Comparison of ENCODE assay signal across 8 mouse cellular contexts in the genomic region with DNA sequence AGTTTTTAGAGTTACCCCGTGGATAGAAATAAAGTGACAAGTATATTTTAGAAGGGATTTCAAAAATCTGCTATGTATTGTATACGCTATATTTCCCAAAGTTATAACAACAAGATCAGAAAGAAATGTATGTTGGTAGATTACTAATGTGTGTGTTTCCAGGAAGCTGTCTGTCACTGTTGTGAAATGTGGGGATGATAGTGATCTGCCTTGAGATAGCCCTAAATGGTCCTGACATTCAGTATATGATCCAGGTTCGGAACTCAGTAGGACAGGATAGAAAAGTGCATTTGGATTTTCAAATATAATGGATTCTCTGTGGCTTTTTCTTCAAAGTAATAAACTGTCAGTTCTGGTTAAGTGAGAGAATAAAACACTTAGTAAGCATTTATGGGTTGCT. TPM values are rescaled to one million over a fixed set of nuclear protein-coding genes. Genes with fewer than 3 reads are reported as not detected.
DNase-seq lines count a peak whose midpoint lies in the region; ATAC-seq and TF ChIP-seq lines count a peak whose summit lies in the region.

No protein-coding gene starts in this region.

- no peak overlapping the region for H3K4me2 ChIP-seq in heart, embryonic 12.5 days
- no peak overlapping the region for H3K4me2 ChIP-seq in midbrain, embryonic 11.5 days
- peak overlapping the region; percentile 54; the same call in 1 of the 2 replicates for H3K4me2 ChIP-seq in limb, embryonic 14.5 days (replicated peaks; ENCODE audit: low read depth, low read length, severe bottlenecking)
- H3K4me2 ChIP-seq in stomach, embryonic 16.5 days (ENCODE audit: low read depth, low read length) = peak overlapping the region; percentile 51; the same call in 1 of the 2 replicates

- no peaks in the 10 kb centered on the region; the same call in 1 of the 2 replicates for H3K4me1 ChIP-seq in heart, adult 2 months (ENCODE audit: control insufficient read depth, insufficient read depth, low read length)
- H3K4me1 ChIP-seq in heart, embryonic 12.5 days (replicated peaks) = no peaks in the 10 kb centered on the region
- no peaks in the 10 kb centered on the region for H3K4me1 ChIP-seq in midbrain, embryonic 10.5 days
- no peaks in the 10 kb centered on the region for H3K4me1 ChIP-seq in midbrain, embryonic 11.5 days (ENCODE audit: control insufficient read depth, insufficient read depth, low read length)
- H3K4me1 ChIP-seq in limb, embryonic 14.5 days (ENCODE audit: control insufficient read depth, insufficient read depth, low read length) = no peaks in the 10 kb centered on the region
- no peaks in the 10 kb centered on the region for H3K4me1 ChIP-seq in stomach, embryonic 16.5 days (ENCODE audit: control insufficient read depth, insufficient read depth, low read length)

- ATAC-seq in heart, embryonic 12.5 days (ENCODE audit: insufficient number of reproducible peaks, low FRiP score) = no peak
- no peak for ATAC-seq in midbrain, embryonic 11.5 days (ENCODE audit: low FRiP score)
- no peak for ATAC-seq in limb, embryonic 14.5 days (ENCODE audit: low FRiP score, low read depth)
- no peak for ATAC-seq in stomach, embryonic 16.5 days (ENCODE audit: insufficient read depth, low FRiP score)

- H3K9me3 ChIP-seq in heart, embryonic 12.5 days (replicated peaks) = no peaks in the 10 kb centered on the region
- peaks cover 6% of the 10 kb centered on the region; the same call in 1 of the 2 replicates for H3K9me3 ChIP-seq in midbrain, embryonic 10.5 days (replicated peaks)
- no peaks in the 10 kb centered on the region for H3K9me3 ChIP-seq in midbrain, embryonic 11.5 days (ENCODE audit: control insufficient read depth, low read length)
- H3K9me3 ChIP-seq in limb, embryonic 14.5 days (ENCODE audit: control insufficient read depth, low read length) = no peaks in the 10 kb centered on the region
- no peaks in the 10 kb centered on the region for H3K9me3 ChIP-seq in stomach, embryonic 16.5 days (replicated peaks; ENCODE audit: control insufficient read depth, low read length)

- peak overlapping the region; percentile 38 for H3K4me3 ChIP-seq in heart, adult 2 months
- H3K4me3 ChIP-seq in heart, embryonic 12.5 days = no peak overlapping the region
- peak overlapping the region; percentile 65; the same call in 1 of the 2 replicates for H3K4me3 ChIP-seq in midbrain, embryonic 10.5 days
- H3K4me3 ChIP-seq in midbrain, embryonic 11.5 days (ENCODE audit: low read depth, low read length) = no peak overlapping the region
- H3K4me3 ChIP-seq in limb, embryonic 14.5 days (replicated peaks; ENCODE audit: low read length) = 0 out of 2 replicates have a peak overlapping the region, but pooled peaks have one; percentile 55
- no peak overlapping the region for H3K4me3 ChIP-seq in stomach, embryonic 16.5 days (replicated peaks; ENCODE audit: low read length)

- no peaks in the 10 kb centered on the region for H3K36me3 ChIP-seq in heart, adult 2 months (ENCODE audit: control insufficient read depth, insufficient read depth, low read length)
- H3K36me3 ChIP-seq in heart, embryonic 12.5 days = no peaks in the 10 kb centered on the region
- no peaks in the 10 kb centered on the region for H3K36me3 ChIP-seq in midbrain, embryonic 10.5 days
- no peaks in the 10 kb centered on the region for H3K36me3 ChIP-seq in midbrain, embryonic 11.5 days (ENCODE audit: control insufficient read depth, insufficient read depth, low read length)
- H3K36me3 ChIP-seq in limb, embryonic 14.5 days (ENCODE audit: control insufficient read depth, insufficient read depth, low read length) = no peaks in the 10 kb centered on the region
- H3K36me3 ChIP-seq in stomach, embryonic 16.5 days (ENCODE audit: control insufficient read depth, insufficient read depth, low read length) = no peaks in the 10 kb centered on the region

- no peak for DNase-seq in heart, adult 2 months
- no peak for DNase-seq in midbrain, embryonic 10.5 days (ENCODE audit: low spot score)
- DNase-seq in midbrain, embryonic 11.5 days (ENCODE audit: low spot score, missing footprints) = no peak
- no peak for DNase-seq in limb, embryonic 14.5 days (ENCODE audit: low spot score)
- DNase-seq in right cerebral cortex, adult 18-20 months = no peak
- DNase-seq in cerebellum, adult 8-10 months = no peak

- H3K9ac ChIP-seq in heart, adult 2 months (ENCODE audit: low read depth, low read length) = no peak overlapping the region
- H3K9ac ChIP-seq in heart, embryonic 12.5 days = no peak overlapping the region
- H3K9ac ChIP-seq in midbrain, embryonic 11.5 days (ENCODE audit: low read length) = no peak overlapping the region
- no peak overlapping the region for H3K9ac ChIP-seq in limb, embryonic 14.5 days (ENCODE audit: low read depth, low read length, severe bottlenecking)
- no peak overlapping the region for H3K9ac ChIP-seq in stomach, embryonic 16.5 days (ENCODE audit: low read length)

- TF ChIP-seq EP300 in heart, adult 2 months (IDR thresholded peaks at IDR 0.05; ENCODE audit: insufficient read depth, low read depth, low read length) = no peak

- TF ChIP-seq POLR2A in heart, adult 2 months (IDR thresholded peaks at IDR 0.05; ENCODE audit: insufficient read depth, low read depth, low read length) = no peak
- TF ChIP-seq POLR2A in limb, embryonic 14.5 days (IDR thresholded peaks at IDR 0.05; ENCODE audit: borderline replicate concordance, extremely low read depth, insufficient read depth, insufficient read length) = no peak

- no peak overlapping the region for H3K27ac ChIP-seq in heart, adult 2 months
- H3K27ac ChIP-seq in heart, embryonic 12.5 days (ENCODE audit: poor library complexity, severe bottlenecking) = no peak overlapping the region
- H3K27ac ChIP-seq in midbrain, embryonic 10.5 days (replicated peaks) = no peak overlapping the region
- no peak overlapping the region for H3K27ac ChIP-seq in midbrain, embryonic 11.5 days (ENCODE audit: low read depth, low read length)
- H3K27ac ChIP-seq in limb, embryonic 14.5 days (replicated peaks; ENCODE audit: low read depth, low read length) = no peak overlapping the region
- H3K27ac ChIP-seq in stomach, embryonic 16.5 days (ENCODE audit: low read length) = no peak overlapping the region

- 33% methylated on average over 3 of the region's 3 CpGs for WGBS in heart, adult 2 months
- WGBS in heart, embryonic 12.5 days = 53% methylated on average over 3 of the region's 3 CpGs
- 78% methylated on average over 3 of the region's 3 CpGs for WGBS in midbrain, embryonic 10.5 days
- WGBS in midbrain, embryonic 11.5 days = 84% methylated on average over 3 of the region's 3 CpGs
- WGBS in limb, embryonic 14.5 days = 67% methylated on average over 3 of the region's 3 CpGs
- WGBS in stomach, embryonic 16.5 days = 53% methylated on average over 3 of the region's 3 CpGs

- no peaks in the 10 kb centered on the region for H3K27me3 ChIP-seq in heart, adult 2 months (ENCODE audit: control insufficient read depth, insufficient read depth, low read length)
- 0 out of 2 replicates have a peak, but pooled peaks cover 4% of the 10 kb centered on the region for H3K27me3 ChIP-seq in heart, embryonic 12.5 days (replicated peaks)
- no peaks in the 10 kb centered on the region for H3K27me3 ChIP-seq in midbrain, embryonic 10.5 days (ENCODE audit: low read depth, poor library complexity, severe bottlenecking)
- H3K27me3 ChIP-seq in midbrain, embryonic 11.5 days (ENCODE audit: control insufficient read depth, insufficient read depth, low read length) = no peaks in the 10 kb centered on the region
- H3K27me3 ChIP-seq in limb, embryonic 14.5 days (ENCODE audit: control insufficient read depth, insufficient read depth, low read length) = no peaks in the 10 kb centered on the region
- no peaks in the 10 kb centered on the region for H3K27me3 ChIP-seq in stomach, embryonic 16.5 days (ENCODE audit: control insufficient read depth, insufficient read depth, low read length)

- H3K79me2 ChIP-seq in heart, adult 2 months (replicated peaks; ENCODE audit: control insufficient read depth, insufficient read depth, low read length) = no peaks in the 10 kb centered on the region

- no peak for TF ChIP-seq CTCF in heart, adult 2 months (IDR thresholded peaks at IDR 0.05)

- intact Hi-C loops in heart, adult 2 months (cut with DNase I) = loop anchor here (5.0 kb wide), 2 partner anchors 73 to 327 kb away; a partner anchor contains a TSS

RNA-seq across cellular contexts. Expression of a gene that starts 1.7 kb away (rescaled TPM):
- total RNA-seq in heart, adult 2 months (2021) = 1 to 10 TPM; 9.1 to 9.3 TPM
- polyA plus RNA-seq in heart, adult 2 months (2012; rRNA removed) = 2.1 and 2.7 TPM in 2 replicates
- 7.7 and 8.1 TPM in 2 replicates for polyA plus RNA-seq in heart, embryonic 12.5 days (2016; fragmentation: Nextera tagmentation; extraction: Ambion mirVana)
- polyA plus RNA-seq in midbrain, embryonic 10.5 days (2016; fragmentation: Nextera tagmentation; extraction: Ambion mirVana) = 4.2 and 6.0 TPM in 2 replicates
- 6.2 and 6.3 TPM in 2 replicates for polyA plus RNA-seq in midbrain, embryonic 11.5 days (2014; fragmentation: Nextera tagmentation; extraction: Ambion mirVana)
- 4.2 and 4.7 TPM in 2 replicates for polyA plus RNA-seq in limb, embryonic 14.5 days (2012; rRNA removed)
- polyA plus RNA-seq in limb, embryonic 14.5 days (2014; fragmentation: Nextera tagmentation; extraction: Ambion mirVana) = 11.4 and 13.3 TPM in 2 replicates
- polyA plus RNA-seq in stomach, embryonic 16.5 days (2015; fragmentation: Nextera tagmentation; extraction: Ambion mirVana) = 5.8 and 7.6 TPM in 2 replicates

Comparison
In these comparisons a context has a peak if more than half of its experiments do, and no peak if none do; other contexts are left out.
1. H3K4me3 ChIP-seq: peak in heart, adult 2 months (single experiment), midbrain, embryonic 10.5 days (single experiment) and limb, embryonic 14.5 days (single experiment); none in heart, embryonic 12.5 days (single experiment), midbrain, embryonic 11.5 days (single experiment) and stomach, embryonic 16.5 days (single experiment).
2. H3K4me2 ChIP-seq: peak in limb, embryonic 14.5 days (single experiment) and stomach, embryonic 16.5 days (single experiment); none in heart, embryonic 12.5 days (single experiment) and midbrain, embryonic 11.5 days (single experiment).